Mouse (Mus musculus) kidney, embryonic 16.5 days (tissue): Measurements from ENCODE around the gene Lsamp. TPM values are rescaled to one million over a fixed set of nuclear protein-coding genes. Genes with fewer than 3 reads are reported as not detected.

Experiments used
- ATAC-seq: fragments of 200-750 bp; cut with Nextera tagmentation; 2 replicates; pipeline ENCODE4 v1.8.0; 2017; ENCODE audit warnings: moderate TSS enrichment; ENCODE audit not compliant: low FRiP score, low TSS enrichment
- H3K27ac ChIP-seq: fragments of 300-500 bp; sonication (generic); 2 replicates; pipeline ENCODE4 v1.5.1; 2014; ENCODE audit warnings: low read length
- H3K27me3 ChIP-seq: fragments of 300-500 bp; sonication (generic); 2 replicates; pipeline ENCODE4 v1.6.1; 2014; ENCODE audit warnings: low read length, control low read depth, mixed read lengths; ENCODE audit not compliant: insufficient read depth
- H3K36me3 ChIP-seq: fragments of 300-500 bp; sonication (generic); 2 replicates; pipeline ENCODE4 v1.6.1; 2014; ENCODE audit warnings: low read length, control low read depth, mixed read lengths; ENCODE audit not compliant: insufficient read depth
- H3K4me1 ChIP-seq: fragments of 300-500 bp; sonication (generic); 2 replicates; pipeline ENCODE4 v1.6.1; 2014; ENCODE audit warnings: low read length, control low read depth, mixed read lengths; ENCODE audit not compliant: insufficient read depth
- H3K4me2 ChIP-seq: fragments of 300-500 bp; sonication (generic); replicated peaks from 2 replicates; pipeline ENCODE4 v1.6.1; 2014; ENCODE audit warnings: low read depth, low read length
- H3K4me3 ChIP-seq: fragments of 300-500 bp; sonication (generic); 2 replicates; pipeline ENCODE4 v1.5.1; 2014; ENCODE audit warnings: mild to moderate bottlenecking, low read length
- H3K9ac ChIP-seq: fragments of 300-500 bp; sonication (generic); replicated peaks from 2 replicates; pipeline ENCODE4 v1.6.1; 2014; ENCODE audit warnings: low read length
- H3K9me3 ChIP-seq: fragments of 300-500 bp; sonication (generic); 2 replicates; pipeline ENCODE4 v1.6.1; 2016; ENCODE audit warnings: low read length, control low read depth
- WGBS: fragments of 180-500 bp; shearing (Covaris S2); extraction: QIAGEN DNeasy Blood & Tissue Kit; methylation state at CpG from one replicate; pipeline ENCODE4 v1.1.7; 2014; 5-methylcytosine and 5-hydroxymethylcytosine counted together
- polyA plus RNA-seq: library from polyadenylated mRNA; unstranded; fragments of >200 nt; fragmentation: Nextera tagmentation; extraction: Ambion mirVana; gene quantifications from 2 replicates; pipeline ENCODE4 v1.2.1, GENCODE M21; 2015

Gene Lsamp
- polyA plus RNA-seq, 1 experiment from 2014 or later = 3.4 TPM

- H3K27ac ChIP-seq = no peak overlapping the region
- no peak overlapping the region for H3K9ac ChIP-seq
- ATAC-seq = peak; percentile 46; the same call in 1 of the 2 replicates
- H3K36me3 ChIP-seq = no peaks in the 10 kb centered on the region
- no peaks in the 10 kb centered on the region for H3K4me1 ChIP-seq
- WGBS = 26% methylated on average over 7 of the region's 7 CpGs
- H3K9me3 ChIP-seq = no peaks in the 10 kb centered on the region
- no peaks in the 10 kb centered on the region for H3K27me3 ChIP-seq
- no peak overlapping the region for H3K4me2 ChIP-seq
- H3K4me3 ChIP-seq = no peak overlapping the region
Measured at GRCm38 (mm10) chr16:40328249-40328820, 344.2 kb downstream of the Lsamp start.

GRCm38 (mm10) chr16:40369677-40370076, 385.5 kb downstream of the Lsamp start:
- Histone ChIP-seq H3K9ac (no peak overlapping the region), H3K36me3 (no peaks in the 10 kb centered on the region), H3K4me2 (no peak overlapping the region), H3K9me3 (no peaks in the 10 kb centered on the region), H3K27me3 (no peaks in the 10 kb centered on the region), H3K4me3 (no peak overlapping the region), H3K27ac (no peak overlapping the region), H3K4me1 (no peaks in the 10 kb centered on the region)
- no peak for ATAC-seq
- 88% methylated on average over 5 of the region's 5 CpGs for WGBS

- Histone ChIP-seq H3K4me3 (no peak overlapping the region), H3K4me2 (no peak overlapping the region), H3K27ac (no peak overlapping the region), H3K27me3 (no peaks in the 10 kb centered on the region), H3K9me3 (no peaks in the 10 kb centered on the region), H3K36me3 (no peaks in the 10 kb centered on the region), H3K9ac (no peak overlapping the region), H3K4me1 (no peaks in the 10 kb centered on the region)
- 93% methylated on average over 1 of the region's 1 CpGs for WGBS
- no peak for ATAC-seq
Measured at GRCm38 (mm10) chr16:40371291-40371690, 387.1 kb downstream of the Lsamp start.

- no peak for ATAC-seq
Measured at GRCm38 (mm10) chr16:40375314-40375713, 391.2 kb downstream of the Lsamp start.

GRCm38 (mm10) chr16:40377129-40377799, 393.1 kb downstream of the Lsamp start:
- Histone ChIP-seq H3K4me2 (no peak overlapping the region), H3K27ac (no peak overlapping the region), H3K4me1 (no peaks in the 10 kb centered on the region), H3K9me3 (no peaks in the 10 kb centered on the region), H3K4me3 (no peak overlapping the region), H3K9ac (no peak overlapping the region), H3K27me3 (no peaks in the 10 kb centered on the region), H3K36me3 (no peaks in the 10 kb centered on the region)
- no peak for ATAC-seq
- WGBS = 61% methylated on average over 6 of the region's 6 CpGs

More at GRCm38 (mm10) chr16:40375314-40375713, 391.2 kb downstream of the Lsamp start:
- Histone ChIP-seq H3K27ac (no peak overlapping the region), H3K4me3 (no peak overlapping the region), H3K4me1 (no peaks in the 10 kb centered on the region), H3K4me2 (no peak overlapping the region), H3K9me3 (no peaks in the 10 kb centered on the region), H3K9ac (no peak overlapping the region), H3K27me3 (no peaks in the 10 kb centered on the region), H3K36me3 (no peaks in the 10 kb centered on the region)
- WGBS = 91% methylated on average over 4 of the region's 4 CpGs

GRCm38 (mm10) chr16:40392106-40392505, 407.9 kb downstream of the Lsamp start:
- Histone ChIP-seq H3K36me3 (no peaks in the 10 kb centered on the region), H3K4me3 (no peak overlapping the region), H3K9ac (no peak overlapping the region), H3K4me2 (no peak overlapping the region), H3K27ac (no peak overlapping the region), H3K27me3 (no peaks in the 10 kb centered on the region), H3K4me1 (no peaks in the 10 kb centered on the region), H3K9me3 (no peaks in the 10 kb centered on the region)
- no peak for ATAC-seq
- 73% methylated on average over 4 of the region's 4 CpGs for WGBS

GRCm38 (mm10) chr16:40399531-40399930, 415.4 kb downstream of the Lsamp start:
- ATAC-seq = no peak
- no peak overlapping the region for H3K27ac ChIP-seq
- WGBS = 83% methylated on average over 2 of the region's 2 CpGs

GRCm38 (mm10) chr16:40434280-40434679, 450.1 kb downstream of the Lsamp start:
- H3K4me1 ChIP-seq = no peaks in the 10 kb centered on the region
- no peak for ATAC-seq
- H3K9me3 ChIP-seq = no peaks in the 10 kb centered on the region
- H3K36me3 ChIP-seq = no peaks in the 10 kb centered on the region
- no peak overlapping the region for H3K4me2 ChIP-seq
- H3K9ac ChIP-seq = no peak overlapping the region
- 81% methylated on average over 3 of the region's 3 CpGs for WGBS
- H3K27me3 ChIP-seq = no peaks in the 10 kb centered on the region
- no peak overlapping the region for H3K4me3 ChIP-seq
- no peak overlapping the region for H3K27ac ChIP-seq

More at GRCm38 (mm10) chr16:40399531-40399930, 415.4 kb downstream of the Lsamp start:
- no peak overlapping the region for H3K4me3 ChIP-seq
- H3K36me3 ChIP-seq = no peaks in the 10 kb centered on the region
- no peak overlapping the region for H3K9ac ChIP-seq
- H3K4me1 ChIP-seq = no peaks in the 10 kb centered on the region
- no peaks in the 10 kb centered on the region for H3K27me3 ChIP-seq
- H3K9me3 ChIP-seq = no peaks in the 10 kb centered on the region
- H3K4me2 ChIP-seq = no peak overlapping the region

GRCm38 (mm10) chr16:40436415-40436814, 452.3 kb downstream of the Lsamp start:
- no peak overlapping the region for H3K4me3 ChIP-seq
- no peaks in the 10 kb centered on the region for H3K4me1 ChIP-seq
- H3K9me3 ChIP-seq = no peaks in the 10 kb centered on the region
- H3K36me3 ChIP-seq = no peaks in the 10 kb centered on the region
- no peak overlapping the region for H3K9ac ChIP-seq
- H3K27me3 ChIP-seq = no peaks in the 10 kb centered on the region
- 65% methylated on average over 6 of the region's 6 CpGs for WGBS
- H3K27ac ChIP-seq = no peak overlapping the region
- ATAC-seq = no peak
- H3K4me2 ChIP-seq = no peak overlapping the region

GRCm38 (mm10) chr16:40437879-40438278, 453.7 kb downstream of the Lsamp start:
- Histone ChIP-seq H3K9ac (no peak overlapping the region), H3K4me3 (no peak overlapping the region), H3K27ac (no peak overlapping the region), H3K9me3 (no peaks in the 10 kb centered on the region), H3K27me3 (no peaks in the 10 kb centered on the region), H3K36me3 (no peaks in the 10 kb centered on the region), H3K4me2 (no peak overlapping the region), H3K4me1 (no peaks in the 10 kb centered on the region)
- 91% methylated on average over 10 of the region's 10 CpGs for WGBS
- ATAC-seq = no peak
